Mouse (Mus musculus): ENCODE results near the gene Reps2.

DNA sequence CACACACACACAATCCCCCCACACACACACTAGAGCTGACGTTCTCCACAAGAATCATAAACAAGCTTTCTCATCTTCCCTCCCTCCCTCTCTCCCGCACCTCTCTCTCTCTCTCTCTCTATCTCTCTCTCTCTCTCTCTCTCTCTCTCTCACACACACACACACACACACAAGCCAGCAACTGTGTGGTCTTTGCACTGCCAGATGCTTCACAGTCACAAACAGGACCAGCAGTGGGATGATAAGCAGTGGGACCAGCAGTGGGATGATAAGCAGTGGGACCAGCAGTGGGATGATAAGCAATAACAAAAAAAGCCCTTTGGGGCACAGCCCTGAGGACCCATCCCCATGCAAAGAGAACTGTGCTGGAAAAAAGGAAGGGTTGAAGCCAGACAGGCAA is 35.4 kb upstream of the Reps2 start:
- TF ChIP-seq ETS1 (IDR thresholded peaks at IDR 0.05; ENCODE audit: low read depth, low read length), result peak; percentile 93
- TF ChIP-seq CTCF (IDR thresholded peaks at IDR 0.05 in 2 of 3, conservative IDR thresholded peaks at IDR 0.05 in 1 of 3; ENCODE audit: control insufficient read depth in 1 of 3, insufficient read depth in 1 of 3, low read depth in 2 of 3, low read length in 3 of 3, poor library complexity in 1 of 3, severe bottlenecking in 1 of 3), result no peak
- no peak for TF ChIP-seq POLR2A (IDR thresholded peaks at IDR 0.05; ENCODE audit: control insufficient read depth in 1 of 2, insufficient read depth in 1 of 2, low read depth in 1 of 2, low read length in 2 of 2, poor library complexity in 1 of 2)
- no peak for TF ChIP-seq TBP (IDR thresholded peaks at IDR 0.05; ENCODE audit: low read depth, low read length)
- TF ChIP-seq TCF12 (IDR thresholded peaks at IDR 0.05; ENCODE audit: low read depth, low read length), result peak; percentile 97
- no peak for TF ChIP-seq USF1 (IDR thresholded peaks at IDR 0.05; ENCODE audit: low read depth, low read length)
- TF ChIP-seq MEF2A (IDR thresholded peaks at IDR 0.05; ENCODE audit: extremely low read depth, insufficient replicate concordance, low read depth, low read length, poor library complexity, severe bottlenecking), result 0 out of 2 replicates have a peak, but pooled peaks have one; percentile 71
- peak; percentile 51; the same call in 1 of the 2 replicates for TF ChIP-seq MAFK (IDR thresholded peaks at IDR 0.05; ENCODE audit: borderline replicate concordance, low read depth, low read length)
- TF ChIP-seq RCOR1 (IDR thresholded peaks at IDR 0.05; ENCODE audit: low read depth, low read length), result peak; percentile 83; the same call in 1 of the 2 replicates
